Mouse (Mus musculus) lung, adult 2 months (tissue): Measurements from ENCODE around the gene Wdr83os.

ENCODE experiments used
- CTCF ChIP-seq: fragments of 200-500 bp; IDR thresholded peaks from 2 replicates; pipeline ENCODE4 v1.5.1; 2011; ENCODE audit warnings: mild to moderate bottlenecking, low read length, control low read depth; ENCODE audit not compliant: insufficient read depth
- POLR2A ChIP-seq: fragments of 200-500 bp; IDR thresholded peaks from 2 replicates; pipeline ENCODE4 v1.6.1; 2011; ENCODE audit warnings: low read depth, mild to moderate bottlenecking, control low read depth, low read length, borderline replicate concordance; ENCODE audit errors: extremely low read depth

DNA sequence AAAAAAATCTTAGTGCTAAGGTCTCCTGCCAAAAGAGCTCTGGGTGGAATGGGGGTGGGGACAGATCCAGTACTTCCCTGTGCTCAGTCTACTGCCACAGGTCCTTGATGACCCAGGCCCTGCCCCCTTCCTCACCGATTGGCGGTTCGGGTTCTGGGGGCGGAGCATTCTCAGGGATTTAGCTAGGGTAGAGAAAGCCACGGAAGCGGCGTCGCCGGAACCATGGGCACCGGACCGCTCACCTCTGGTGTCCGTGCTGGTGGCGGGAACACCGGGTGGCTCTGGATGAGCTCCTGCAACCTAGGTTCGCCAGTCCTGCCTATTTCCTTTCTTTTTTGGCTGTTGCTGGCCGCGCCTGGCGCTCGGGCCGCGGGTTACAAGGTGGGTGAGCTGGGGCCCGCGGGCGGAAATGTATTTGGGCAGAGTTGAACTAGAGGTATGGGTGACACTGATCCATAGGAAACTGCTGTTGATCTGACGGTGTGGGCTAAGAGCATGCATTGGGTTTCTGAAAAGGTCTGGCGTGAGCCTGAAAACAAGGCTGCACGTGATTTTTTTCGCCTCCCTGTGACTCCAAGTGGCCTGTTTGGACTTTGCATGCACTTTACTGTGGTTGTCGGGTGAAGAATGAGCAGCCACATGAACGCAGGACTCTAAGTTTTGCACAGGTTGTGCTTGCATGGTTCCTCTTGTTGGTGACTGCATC is 2.7 kb downstream of the Wdr83os start, which contains the start of gene Man2b1:
- TF ChIP-seq POLR2A = peak; percentile 94; the same call in 1 of the 2 replicates
- 0 out of 2 replicates have a peak, but pooled peaks have one; percentile 9 for TF ChIP-seq CTCF
